Mouse (Mus musculus) liver, embryonic 13.5 days (tissue): Measurements from ENCODE around the gene Krt26. TPM values are rescaled to one million over a fixed set of nuclear protein-coding genes. Genes with fewer than 3 reads are reported as not detected.

ENCODE experiments used
- ATAC-seq: fragments of 200-750 bp; cut with Nextera tagmentation; 2 replicates; pipeline ENCODE4 v1.8.0; 2017; ENCODE audit warnings: low read depth, mild to moderate bottlenecking, moderate number of reproducible peaks, moderate library complexity
- DNase-seq: peaks from one replicate; pipeline ENCODE4 v3.0.0; 2022
- H3K27ac ChIP-seq: fragments of 300-500 bp; sonication (generic); 2 replicates; pipeline ENCODE4 v1.5.1; 2015; ENCODE audit warnings: moderate library complexity, mild to moderate bottlenecking, inconsistent platforms
- H3K27me3 ChIP-seq: fragments of 300-500 bp; sonication (generic); 2 replicates; pipeline ENCODE4 v1.6.1; 2015; ENCODE audit warnings: mild to moderate bottlenecking, inconsistent platforms
- H3K36me3 ChIP-seq: fragments of 300-500 bp; sonication (generic); 2 replicates; pipeline ENCODE4 v1.6.1; 2015; ENCODE audit warnings: mild to moderate bottlenecking, inconsistent platforms
- H3K4me1 ChIP-seq: fragments of 300-500 bp; sonication (generic); replicated peaks from 2 replicates; pipeline ENCODE4 v1.6.1; 2015; ENCODE audit warnings: inconsistent platforms
- H3K4me2 ChIP-seq: fragments of 300-500 bp; sonication (generic); 2 replicates; pipeline ENCODE4 v1.6.1; 2015; ENCODE audit warnings: inconsistent platforms, mild to moderate bottlenecking, moderate library complexity
- H3K4me3 ChIP-seq: fragments of 300-500 bp; sonication (generic); replicated peaks from 2 replicates; pipeline ENCODE4 v1.5.1; 2015; ENCODE audit warnings: mild to moderate bottlenecking, inconsistent platforms
- H3K9ac ChIP-seq: fragments of 300-500 bp; sonication (generic); 2 replicates; pipeline ENCODE4 v1.6.1; 2015; ENCODE audit warnings: mild to moderate bottlenecking, inconsistent platforms
- H3K9me3 ChIP-seq: fragments of 300-500 bp; sonication (generic); replicated peaks from 2 replicates; pipeline ENCODE4 v1.6.1; 2016; ENCODE audit warnings: inconsistent platforms
- WGBS: fragments of 180-500 bp; shearing (Covaris S2); methylation state at CpG from one replicate; pipeline ENCODE4 v1.1.7; 2015; ENCODE audit not compliant: insufficient replicate concordance; 5-methylcytosine and 5-hydroxymethylcytosine counted together
- polyA plus RNA-seq: library from polyadenylated mRNA; unstranded; fragments of >200 nt; fragmentation: Nextera tagmentation; extraction: Ambion mirVana; gene quantifications from 2 replicates; pipeline ENCODE4 v1.2.1, GENCODE M21; 2015

The Krt26 gene
- polyA plus RNA-seq, 1 experiment from 2014 or later, result not detected

DNA sequence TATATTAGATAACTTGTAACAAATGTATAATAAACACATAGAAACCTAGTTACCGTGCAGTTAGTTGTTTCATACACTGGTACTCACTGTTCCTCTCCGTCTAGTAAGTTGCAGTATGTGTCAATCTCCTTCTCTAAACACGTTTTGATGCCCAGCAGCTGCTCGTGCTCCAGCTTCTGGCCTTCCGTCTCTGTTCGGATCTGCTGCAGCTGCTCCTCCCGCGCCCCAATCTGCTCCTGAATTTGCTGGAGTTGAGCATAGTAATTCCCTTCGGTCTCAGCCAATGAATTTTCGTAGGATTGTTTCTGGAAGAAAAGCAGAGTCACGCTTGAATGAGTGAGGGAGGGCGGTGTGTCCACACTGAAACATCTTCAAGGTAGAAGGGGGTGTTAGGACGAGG is 4.3 kb downstream of the Krt26 start:
- Histone ChIP-seq H3K27me3 (no peaks in the 10 kb centered on the region), H3K9me3 (no peaks in the 10 kb centered on the region), H3K9ac (no peak overlapping the region), H3K4me3 (no peak overlapping the region), H3K27ac (no peak overlapping the region), H3K4me2 (no peak overlapping the region), H3K36me3 (no peaks in the 10 kb centered on the region), H3K4me1 (no peaks in the 10 kb centered on the region)
- DNase-seq, result no peak
- ATAC-seq, result no peak
- 71% methylated on average over 13 of the region's 13 CpGs for WGBS

DNA sequence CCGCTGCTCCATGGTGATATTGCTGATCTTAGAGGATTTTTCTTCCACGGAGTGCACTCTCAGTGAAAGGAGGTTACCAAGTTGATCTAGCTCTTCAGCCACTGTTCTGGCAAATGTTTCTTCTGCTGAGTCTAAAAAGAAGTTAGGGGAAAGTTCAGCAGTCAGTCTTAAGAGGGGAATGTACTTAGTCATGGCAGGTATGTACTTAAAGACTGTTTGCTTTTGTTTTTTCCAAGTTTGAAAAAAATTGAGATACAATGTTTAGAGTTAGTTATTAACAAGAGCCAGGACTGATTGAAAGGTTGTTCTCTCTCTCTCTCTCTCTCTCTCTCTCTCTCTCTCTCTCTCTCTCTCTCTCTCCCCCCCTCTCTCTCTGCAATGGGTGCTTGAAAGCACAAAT is 8.1 kb downstream of the Krt26 start:
- H3K4me1 ChIP-seq, result no peaks in the 10 kb centered on the region
- no peaks in the 10 kb centered on the region for H3K27me3 ChIP-seq
- no peaks in the 10 kb centered on the region for H3K36me3 ChIP-seq
- H3K9ac ChIP-seq, result no peak overlapping the region
- ATAC-seq (no peak), DNase-seq (no peak)
- H3K27ac ChIP-seq, result no peak overlapping the region
- H3K9me3 ChIP-seq, result no peaks in the 10 kb centered on the region; the same call in 1 of the 2 replicates
- no peak overlapping the region for H3K4me2 ChIP-seq
- no peak overlapping the region for H3K4me3 ChIP-seq
- 58% methylated on average over 2 of the region's 2 CpGs for WGBS

DNA sequence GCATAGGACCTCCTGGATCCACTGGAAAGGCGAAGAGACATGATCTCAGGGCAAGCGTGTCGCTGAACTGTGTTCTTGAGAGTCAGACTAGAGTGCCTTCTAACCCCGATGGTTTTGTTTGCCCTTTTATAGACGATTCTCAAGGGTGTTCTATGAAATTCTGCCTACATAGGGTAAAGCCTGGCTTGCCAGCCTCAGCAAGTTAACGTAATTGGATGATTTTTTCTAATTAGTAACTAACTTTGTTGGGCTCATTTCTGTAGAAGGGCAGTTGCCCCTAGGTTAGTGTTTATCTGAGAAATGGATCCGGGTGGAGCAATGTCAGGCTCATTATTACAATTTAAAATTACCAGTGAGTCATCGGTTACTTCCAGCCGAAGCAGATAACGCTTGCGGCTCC is 14.9 kb downstream of the Krt26 start, which contains the start of gene Krt25:
Krt25 (minus strand) TSS at position 101 of the 400 bp plus-strand sequence.
- WGBS, result 77% methylated on average over 11 of the region's 11 CpGs
- ATAC-seq, result no peak
- H3K4me3 ChIP-seq, result no peak within 1 kb of the TSS

DNA sequence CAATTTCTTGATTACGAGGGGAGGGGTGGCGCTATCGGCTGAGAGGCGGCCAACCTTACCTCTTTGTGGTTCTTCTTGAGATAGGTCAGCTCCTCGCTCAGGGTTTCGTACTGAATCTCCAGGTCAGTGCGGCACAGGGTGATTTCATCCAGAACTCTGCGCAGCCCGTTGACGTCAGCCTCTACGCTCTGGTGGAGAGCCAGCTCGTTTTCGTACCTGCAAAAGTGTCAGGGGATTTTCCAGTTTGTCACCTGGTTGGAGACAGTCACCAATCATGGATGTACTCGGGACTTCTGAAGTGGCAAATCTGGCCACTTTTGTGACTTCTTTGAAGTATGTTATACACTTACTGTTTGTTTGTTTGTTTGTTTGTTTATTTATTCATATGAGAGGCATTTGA is 16.7 kb downstream of the Krt26 start:
- ATAC-seq (no peak), DNase-seq (no peak)
- H3K36me3 ChIP-seq, result no peaks in the 10 kb centered on the region
- no peaks in the 10 kb centered on the region for H3K4me1 ChIP-seq
- no peaks in the 10 kb centered on the region; the same call in 1 of the 2 replicates for H3K9me3 ChIP-seq
- H3K27me3 ChIP-seq, result no peaks in the 10 kb centered on the region
- no peak overlapping the region for H3K4me3 ChIP-seq
- 80% methylated on average over 14 of the region's 14 CpGs for WGBS
- H3K9ac ChIP-seq, result no peak overlapping the region
- no peak overlapping the region for H3K27ac ChIP-seq
- H3K4me2 ChIP-seq, result no peak overlapping the region

More for the DNA sequence above, 14.9 kb downstream of the Krt26 start, which contains the start of gene Krt25:
- Histone ChIP-seq H3K9ac (no peak within 1 kb of the TSS), H3K9me3 (no peaks in the 10 kb centered on the region; the same call in 1 of the 2 replicates), H3K27ac (no peak within 1 kb of the TSS), H3K27me3 (no peaks in the 10 kb centered on the region), H3K4me1 (no peaks in the 10 kb centered on the region), H3K4me2 (no peak within 1 kb of the TSS), H3K36me3 (no peaks in the 10 kb centered on the region)
- DNase-seq, result no peak

DNA sequence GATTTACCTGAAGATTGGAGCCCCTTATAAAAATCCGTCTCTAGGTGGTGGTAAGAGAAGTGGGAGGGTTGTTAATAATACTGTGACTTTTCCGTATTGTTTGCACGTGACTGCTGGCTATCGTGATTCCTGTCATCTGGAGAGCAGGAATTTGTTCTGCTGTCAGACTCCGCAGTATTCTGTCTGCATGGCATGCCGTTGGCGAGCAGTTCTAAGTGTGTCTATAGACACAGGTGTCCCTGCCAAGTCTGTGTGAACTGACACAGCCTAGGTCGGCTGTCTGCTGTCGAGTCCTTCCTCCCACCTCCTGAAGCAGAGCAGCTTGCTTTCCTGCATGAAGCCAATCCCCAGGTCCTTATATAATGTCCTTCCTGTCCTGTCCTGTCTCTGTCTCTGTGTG is 18.6 kb downstream of the Krt26 start:
- Histone ChIP-seq H3K9ac (no peak overlapping the region), H3K4me2 (no peak overlapping the region), H3K9me3 (no peaks in the 10 kb centered on the region), H3K4me1 (no peaks in the 10 kb centered on the region), H3K27ac (no peak overlapping the region), H3K4me3 (no peak overlapping the region), H3K27me3 (no peaks in the 10 kb centered on the region), H3K36me3 (no peaks in the 10 kb centered on the region)
- no peak for ATAC-seq
- no peak for DNase-seq
- WGBS, result 59% methylated on average over 9 of the region's 9 CpGs

DNA sequence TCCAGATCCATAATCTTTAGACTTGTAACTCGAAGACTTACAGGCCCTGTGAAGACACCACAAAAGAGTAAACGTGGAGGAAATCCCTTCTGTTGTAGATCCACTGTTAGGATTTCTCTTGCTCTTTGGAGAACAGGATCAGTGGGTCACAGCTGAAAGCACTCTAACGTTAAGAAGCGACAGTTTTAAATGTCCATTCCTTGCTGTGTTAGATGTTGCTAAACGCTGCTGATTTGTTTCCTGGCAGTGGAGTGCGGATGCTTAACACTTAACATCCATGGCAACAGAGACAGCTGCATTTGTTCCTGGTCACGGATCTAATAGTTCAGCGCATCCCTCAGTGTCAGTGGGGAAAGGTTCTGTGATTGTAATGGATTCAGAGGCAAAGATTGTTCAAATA is 21.2 kb downstream of the Krt26 start:
- no peaks in the 10 kb centered on the region for H3K36me3 ChIP-seq
- H3K27ac ChIP-seq, result no peak overlapping the region
- WGBS, result 58% methylated on average over 8 of the region's 8 CpGs
- no peak for ATAC-seq
- no peaks in the 10 kb centered on the region for H3K9me3 ChIP-seq
- H3K9ac ChIP-seq, result no peak overlapping the region
- H3K4me1 ChIP-seq, result no peaks in the 10 kb centered on the region
- H3K4me2 ChIP-seq, result no peak overlapping the region
- no peak overlapping the region for H3K4me3 ChIP-seq
- H3K27me3 ChIP-seq, result no peaks in the 10 kb centered on the region
- no peak for DNase-seq

DNA sequence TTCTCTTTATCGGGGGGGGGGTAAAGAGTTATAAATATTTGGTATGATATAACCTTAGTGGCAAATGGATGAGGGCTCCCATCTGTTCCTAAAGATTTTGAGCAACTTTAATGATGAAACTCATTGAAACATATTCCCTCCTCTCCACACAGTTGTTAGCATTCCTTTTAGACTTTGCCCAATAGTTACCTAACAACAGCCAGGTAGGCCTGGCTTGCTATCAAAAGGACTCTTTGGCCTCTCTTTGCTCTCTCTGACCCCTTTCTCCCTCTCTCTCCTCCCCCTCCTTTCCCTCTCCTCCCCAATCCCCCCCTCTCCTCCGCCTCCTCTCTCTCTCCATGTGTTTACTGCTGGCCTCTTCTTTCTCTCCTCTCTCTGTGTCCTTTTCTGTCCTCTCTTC is 23.2 kb downstream of the Krt26 start:
- no peaks in the 10 kb centered on the region for H3K36me3 ChIP-seq
- H3K4me1 ChIP-seq, result no peaks in the 10 kb centered on the region
- DNase-seq, result no peak
- no peaks in the 10 kb centered on the region for H3K9me3 ChIP-seq
- H3K27ac ChIP-seq, result no peak overlapping the region
- WGBS, result 64% methylated on average over 2 of the region's 2 CpGs
- no peak overlapping the region for H3K4me2 ChIP-seq
- ATAC-seq, result peak; percentile 53; the same call in 1 of the 2 replicates
- H3K4me3 ChIP-seq, result no peak overlapping the region
- no peak overlapping the region for H3K9ac ChIP-seq
- H3K27me3 ChIP-seq, result no peaks in the 10 kb centered on the region

DNA sequence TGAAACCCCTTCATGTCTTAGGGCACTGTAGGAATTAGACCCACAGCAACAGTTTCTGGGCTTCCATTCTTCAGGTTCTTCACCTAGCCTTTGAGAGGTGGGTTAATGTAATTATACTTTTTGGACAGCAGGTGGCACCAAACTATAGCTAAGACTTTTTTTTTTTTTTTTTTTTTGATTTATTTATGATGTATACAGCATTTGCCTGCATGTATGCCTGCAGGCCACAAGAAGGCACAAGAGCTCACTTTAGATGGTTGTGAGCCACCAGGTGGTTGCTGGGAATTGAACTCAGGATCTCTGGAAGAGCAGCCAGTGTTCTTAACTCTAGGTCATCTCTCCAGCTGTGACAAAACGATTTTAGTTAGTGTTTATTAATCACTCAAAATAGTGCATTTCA is 26.9 kb downstream of the Krt26 start:
- WGBS, result 58% methylated on average over 1 of the region's 1 CpGs
- Histone ChIP-seq H3K4me3 (no peak overlapping the region), H3K27ac (no peak overlapping the region), H3K27me3 (no peaks in the 10 kb centered on the region), H3K4me2 (no peak overlapping the region), H3K4me1 (no peaks in the 10 kb centered on the region), H3K36me3 (no peaks in the 10 kb centered on the region), H3K9me3 (no peaks in the 10 kb centered on the region), H3K9ac (no peak overlapping the region)
- DNase-seq (no peak), ATAC-seq (no peak)

DNA sequence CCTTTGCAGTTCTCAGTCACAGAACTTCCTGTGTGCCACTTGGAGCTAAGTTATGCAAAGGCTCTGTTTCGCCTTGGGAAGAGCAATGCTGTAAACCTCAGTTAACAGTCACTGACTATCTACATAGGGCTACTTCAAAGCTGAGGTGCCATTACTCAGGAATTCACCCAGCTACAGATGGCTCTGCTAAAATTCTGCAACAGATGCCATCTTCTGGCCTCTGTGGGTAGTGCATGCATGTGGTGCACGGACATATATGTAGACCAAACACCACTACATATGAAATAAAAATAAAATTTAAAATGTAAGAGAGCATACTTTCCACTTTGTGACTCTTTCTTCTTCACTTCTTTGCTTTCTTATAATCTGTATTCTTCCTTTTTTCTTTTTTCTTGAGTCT is 30.2 kb downstream of the Krt26 start:
- Histone ChIP-seq H3K27me3 (no peaks in the 10 kb centered on the region), H3K4me3 (no peak overlapping the region), H3K27ac (no peak overlapping the region), H3K36me3 (no peaks in the 10 kb centered on the region), H3K4me2 (no peak overlapping the region), H3K9ac (no peak overlapping the region), H3K9me3 (no peaks in the 10 kb centered on the region), H3K4me1 (no peaks in the 10 kb centered on the region)
- no peak for ATAC-seq
- WGBS, result 19% methylated on average over 2 of the region's 2 CpGs
- no peak for DNase-seq

DNA sequence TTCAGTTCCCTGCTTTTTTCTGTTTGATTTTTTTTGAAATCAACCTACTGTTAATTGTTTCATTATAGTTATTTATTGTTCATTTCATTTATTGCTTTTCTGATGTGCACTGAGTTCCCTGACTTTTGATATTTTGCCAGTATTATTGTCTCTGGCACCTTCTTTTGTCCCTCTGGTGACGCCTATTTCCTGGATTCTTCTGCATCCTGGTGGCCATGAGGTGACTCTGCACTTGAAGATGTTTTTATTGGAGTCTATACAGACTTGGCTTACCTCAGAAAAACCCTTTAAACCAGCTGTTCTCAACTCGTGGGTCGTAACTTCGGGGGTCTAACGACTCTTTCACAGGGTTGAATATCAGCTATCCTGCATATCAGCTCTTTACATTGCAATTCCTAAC is 42.7 kb downstream of the Krt26 start:
- Histone ChIP-seq H3K27me3 (no peaks in the 10 kb centered on the region), H3K4me3 (no peak overlapping the region), H3K4me1 (no peaks in the 10 kb centered on the region), H3K4me2 (no peak overlapping the region), H3K27ac (no peak overlapping the region), H3K36me3 (no peaks in the 10 kb centered on the region), H3K9ac (no peak overlapping the region), H3K9me3 (no peaks in the 10 kb centered on the region)
- no peak for DNase-seq
- no peak for ATAC-seq
- 35% methylated on average over 5 of the region's 5 CpGs for WGBS

DNA sequence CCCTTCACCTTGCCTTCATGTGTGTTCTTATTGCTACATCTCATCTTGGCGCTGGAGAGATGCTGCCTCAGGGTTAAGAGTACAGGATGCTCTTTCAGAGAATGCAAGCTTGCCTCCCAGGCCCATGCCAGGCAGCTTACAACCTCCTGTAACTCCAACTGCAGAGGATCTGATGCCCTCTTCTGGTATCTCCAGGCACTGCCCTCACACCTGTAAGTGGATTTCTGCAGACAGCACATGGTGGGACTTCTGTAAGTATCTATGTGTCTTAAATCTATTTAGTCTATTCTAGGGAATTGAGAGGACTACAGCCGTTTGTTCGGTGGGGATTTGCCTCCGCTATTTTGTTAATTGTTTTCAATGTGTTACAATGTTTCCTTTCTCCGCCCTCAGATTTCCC is 44.9 kb downstream of the Krt26 start:
- no peaks in the 10 kb centered on the region for H3K36me3 ChIP-seq
- H3K4me1 ChIP-seq, result no peaks in the 10 kb centered on the region
- no peak overlapping the region for H3K4me3 ChIP-seq
- H3K9ac ChIP-seq, result no peak overlapping the region
- H3K27me3 ChIP-seq, result no peaks in the 10 kb centered on the region
- H3K9me3 ChIP-seq, result no peaks in the 10 kb centered on the region
- no peak for DNase-seq
- H3K27ac ChIP-seq, result no peak overlapping the region
- no peak for ATAC-seq
- 48% methylated on average over 5 of the region's 5 CpGs for WGBS
- no peak overlapping the region for H3K4me2 ChIP-seq

DNA sequence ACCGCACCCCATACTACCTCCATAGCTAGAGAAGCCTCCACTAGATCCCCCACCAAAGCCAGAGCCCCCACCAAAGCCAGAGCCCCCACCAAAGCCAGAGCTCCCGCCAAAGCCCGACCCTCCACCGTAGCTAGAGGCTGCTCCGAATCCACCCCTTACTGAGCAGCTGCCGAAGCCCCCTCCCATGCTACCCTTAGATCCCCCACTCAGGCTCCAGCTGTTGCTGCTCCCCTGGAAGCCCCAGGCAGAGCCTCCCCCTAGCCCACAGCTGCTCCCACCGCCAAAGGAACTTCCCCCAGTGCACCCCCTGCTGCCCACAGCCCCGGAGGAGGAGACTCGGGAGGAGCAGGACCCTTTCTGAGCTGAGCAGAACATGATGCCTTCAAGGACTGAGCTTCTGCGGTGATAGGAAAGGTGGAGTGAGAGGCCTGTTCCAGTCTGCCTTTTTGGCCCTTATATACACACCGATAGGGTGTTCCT is 52.9 kb downstream of the Krt26 start, which contains the start of gene Krt24:
Krt24 (minus strand) TSS at position 430 of the 480 bp plus-strand sequence.
- WGBS, result 46% methylated on average over 11 of the region's 11 CpGs

More for the DNA sequence above, 52.9 kb downstream of the Krt26 start, which contains the start of gene Krt24:
- Histone ChIP-seq H3K4me2 (no peak within 1 kb of the TSS), H3K9ac (no peak within 1 kb of the TSS), H3K36me3 (no peaks in the 10 kb centered on the region), H3K4me3 (no peak within 1 kb of the TSS), H3K9me3 (no peaks in the 10 kb centered on the region), H3K27me3 (no peaks in the 10 kb centered on the region), H3K4me1 (no peaks in the 10 kb centered on the region), H3K27ac (no peak within 1 kb of the TSS)
- no peak for ATAC-seq
- no peak for DNase-seq
